Mouse (Mus musculus) lung, postnatal 36 days (tissue): ENCODE measurements around the gene Nde1.
"Not testable (repeated sequence)": the region's sequence is repeated elsewhere in the genome, so short reads cannot be mapped to it uniquely, and the experiment has no call there.

Experiments used
- DNase-seq: peaks from one replicate; pipeline ENCODE4 v3.0.0; 2022; ENCODE audit warnings: mixed read lengths

Nde1 gene

DNA sequence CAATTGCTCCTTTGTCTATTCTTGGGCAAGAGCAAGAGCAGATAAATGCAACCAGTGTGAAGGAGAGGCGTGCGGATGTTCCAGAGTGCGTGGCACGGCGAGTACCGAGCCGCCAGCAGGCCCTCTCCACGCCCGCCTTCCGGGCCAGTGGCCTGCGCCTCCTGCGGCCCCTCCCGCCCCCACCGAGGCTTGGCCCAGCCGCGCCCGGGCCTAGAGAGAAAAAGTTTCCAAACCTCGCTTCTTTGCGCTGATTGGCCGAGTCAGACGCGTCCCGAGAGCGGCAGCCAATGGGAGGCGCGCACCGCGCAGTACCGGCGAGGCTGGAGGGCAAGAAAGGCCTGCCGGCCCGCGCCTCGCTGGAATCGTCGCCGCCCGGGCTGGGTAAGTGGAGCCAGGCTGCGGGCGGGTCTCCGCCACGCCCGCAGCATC, at the start of gene Nde1, which contains the start of gene Marf1:
TSS of gene Nde1 (plus strand) at position 288 of the 429 bp plus-strand sequence.
TSS of gene Marf1 (minus strand) at position 364 of the 429 bp plus-strand sequence.
- DNase-seq: peak; percentile 96

DNA sequence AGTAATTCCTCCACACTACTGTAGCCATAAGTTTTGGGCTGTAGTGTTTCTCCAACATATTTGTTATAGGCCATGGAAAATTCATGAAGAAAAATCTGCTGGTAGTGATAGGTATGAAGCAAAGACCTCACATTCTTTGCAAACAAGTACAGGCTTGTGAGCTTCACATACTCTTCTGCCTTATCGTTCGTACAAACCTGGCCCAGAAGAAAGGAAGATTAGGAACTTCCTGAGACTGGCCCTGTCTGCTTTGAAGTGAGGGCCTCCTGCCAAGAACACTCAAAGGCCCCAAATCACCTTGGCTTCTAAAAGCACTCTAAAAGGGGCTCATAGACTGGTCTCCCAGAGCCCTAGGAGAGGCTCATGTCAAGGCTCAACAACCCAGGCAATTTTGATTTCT, 45.8 kb upstream of the Nde1 start:
- DNase-seq: no peak

DNA sequence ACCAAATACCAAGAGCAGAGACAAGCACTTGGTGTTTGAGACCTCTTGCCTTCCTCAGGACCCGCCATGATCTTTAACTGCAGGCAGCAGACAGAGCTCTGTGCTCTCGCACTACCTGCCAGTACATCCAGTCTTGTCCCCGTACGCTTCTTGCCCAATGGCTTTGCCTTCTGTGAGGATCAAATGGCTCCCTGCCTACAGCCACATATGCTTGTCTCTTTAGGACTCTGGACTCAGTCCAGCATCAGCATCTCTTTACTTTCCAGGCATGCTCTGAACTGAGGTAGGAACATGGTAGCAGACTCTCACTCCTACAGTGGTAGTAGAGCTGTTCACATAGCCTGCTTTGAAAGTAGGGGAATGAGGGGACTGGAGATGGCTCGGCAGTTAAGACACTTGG, 42.1 kb upstream of the Nde1 start:
- DNase-seq: no peak

DNA sequence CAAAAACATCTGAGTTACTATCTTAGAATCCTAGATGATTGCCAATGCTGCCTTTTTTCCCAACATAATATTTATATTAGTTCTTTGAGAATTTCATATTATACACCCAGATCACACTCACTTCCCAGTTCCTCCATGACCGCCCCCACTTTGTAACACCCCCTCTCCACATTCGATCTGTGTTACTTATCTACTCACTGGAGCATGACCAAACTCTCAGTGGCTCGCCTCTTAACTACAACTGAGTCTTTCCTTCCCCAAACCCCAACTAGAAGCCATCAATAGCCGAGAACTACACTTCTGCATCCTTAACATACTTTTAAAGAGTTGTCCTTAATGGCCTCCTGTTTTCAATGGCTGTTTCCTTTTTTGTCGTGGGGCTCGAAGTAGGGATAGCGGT, 41.5 kb upstream of the Nde1 start:
- DNase-seq: no peak

DNA sequence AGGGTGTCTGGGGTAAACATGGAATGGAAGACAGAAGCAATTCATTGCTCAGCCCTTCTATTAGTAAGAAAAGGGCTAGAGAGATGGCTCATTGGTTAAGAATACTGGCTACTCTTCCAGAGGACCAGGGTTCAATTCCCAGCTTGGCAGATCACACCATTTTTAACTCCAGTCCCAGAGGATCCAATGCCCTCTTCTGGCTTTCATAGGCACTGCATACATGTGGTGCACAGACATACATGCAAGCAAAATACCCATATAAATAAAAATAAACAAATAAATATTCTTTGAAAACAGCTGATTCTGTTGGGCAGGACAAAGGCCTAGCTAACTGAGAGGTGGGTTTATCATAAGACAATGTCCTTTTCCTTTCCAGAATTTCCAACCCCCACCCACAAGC, 40.5 kb upstream of the Nde1 start:
- DNase-seq: no peak

DNA sequence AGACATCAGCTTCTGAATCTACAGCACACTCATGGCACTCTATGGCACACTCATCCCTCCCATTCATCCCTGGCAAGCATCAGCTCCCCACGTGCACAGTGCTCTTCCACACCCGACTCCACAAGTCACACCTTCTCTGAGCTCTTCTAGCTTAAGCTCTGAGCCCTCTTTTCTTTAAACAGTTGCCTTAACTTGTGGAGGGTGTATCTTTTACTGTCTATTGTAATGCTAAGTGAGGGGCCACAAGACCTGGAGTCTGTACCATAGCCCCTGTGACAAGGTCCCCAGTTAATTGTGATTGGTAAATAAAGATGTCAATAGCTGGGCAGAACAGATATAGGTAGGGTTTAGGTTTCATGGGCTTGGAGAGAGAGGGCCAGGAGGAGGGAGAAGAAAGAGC, 39.2 kb upstream of the Nde1 start:
- no peak for DNase-seq

DNA sequence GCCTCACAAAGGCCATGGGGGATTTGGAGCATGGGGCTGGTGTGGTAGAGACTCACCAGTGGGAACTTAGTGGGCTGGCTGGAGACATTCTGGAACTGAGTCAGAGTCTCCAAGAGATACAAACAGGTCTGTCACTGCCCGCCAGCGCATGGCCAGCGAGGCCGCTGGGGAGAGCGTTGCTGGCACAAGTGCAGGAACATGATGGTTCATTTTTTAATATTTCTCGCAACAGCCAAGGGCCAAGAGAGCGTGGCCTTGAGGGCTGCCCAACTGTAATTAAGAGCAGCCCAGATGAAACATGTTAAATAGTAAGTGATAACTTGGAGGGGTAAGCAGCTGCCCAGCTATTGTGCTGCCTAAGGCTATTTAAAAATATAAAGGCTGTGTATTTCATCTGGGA, 38.4 kb upstream of the Nde1 start:
- peak; percentile 57 for DNase-seq

DNA sequence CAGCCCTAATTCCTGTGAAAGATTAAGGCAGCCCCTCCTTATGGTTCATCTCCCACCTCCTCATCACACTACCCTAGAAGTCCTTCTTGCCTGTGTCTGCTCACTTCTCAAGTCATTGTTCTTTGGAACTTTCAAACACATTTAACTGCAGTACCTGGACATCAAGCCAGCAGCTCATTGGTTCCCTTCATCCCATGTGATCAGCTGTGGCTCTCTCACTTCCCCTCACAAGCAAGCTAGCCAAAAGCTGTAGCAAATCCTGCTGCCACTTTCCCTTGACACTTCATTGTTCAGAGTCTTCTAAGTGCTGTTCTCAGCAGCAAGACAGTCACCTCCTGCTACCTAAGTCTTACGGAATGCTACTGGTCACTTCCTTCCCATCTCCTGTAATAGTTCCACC, 37.8 kb upstream of the Nde1 start:
- peak; percentile 20 for DNase-seq

DNA sequence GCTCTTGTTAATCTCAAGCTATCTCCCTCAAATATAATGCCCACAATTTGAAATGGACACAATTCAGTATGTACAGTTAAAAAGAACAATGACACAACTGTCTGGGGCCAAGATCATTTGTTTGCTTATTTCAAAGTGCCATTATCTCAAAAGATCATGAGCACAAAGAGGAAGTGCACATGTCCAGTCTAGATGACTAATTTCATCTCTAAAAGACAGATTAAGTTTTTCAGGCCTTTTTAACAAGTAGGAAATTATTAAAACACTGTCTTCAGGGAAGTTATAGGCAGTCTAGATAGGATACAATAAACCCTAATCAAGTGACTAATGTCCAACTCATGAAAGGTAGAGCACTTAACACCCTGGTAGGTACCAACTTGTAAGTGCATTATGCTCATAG, 34.1 kb upstream of the Nde1 start:
- DNase-seq: no peak

DNA sequence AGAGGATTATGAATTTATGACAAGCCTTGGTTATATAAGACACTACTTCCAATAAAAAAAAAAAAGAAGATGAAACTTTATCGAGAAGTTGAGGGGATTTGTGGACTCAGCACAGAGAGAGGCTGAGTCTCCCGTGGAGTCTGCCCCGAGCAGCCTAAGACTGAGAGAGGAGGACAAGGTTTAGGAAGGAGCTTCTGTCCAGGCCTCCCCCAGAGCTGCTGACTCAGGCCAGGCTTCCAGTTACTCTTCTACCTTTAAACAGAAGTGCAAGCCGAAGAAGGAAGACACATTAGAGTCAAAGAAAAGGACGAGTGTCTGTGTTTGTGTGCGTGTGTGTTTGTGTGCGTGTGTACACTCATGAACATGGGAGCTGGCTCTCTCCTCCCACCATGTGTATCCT, 32.3 kb upstream of the Nde1 start:
- DNase-seq: no peak

DNA sequence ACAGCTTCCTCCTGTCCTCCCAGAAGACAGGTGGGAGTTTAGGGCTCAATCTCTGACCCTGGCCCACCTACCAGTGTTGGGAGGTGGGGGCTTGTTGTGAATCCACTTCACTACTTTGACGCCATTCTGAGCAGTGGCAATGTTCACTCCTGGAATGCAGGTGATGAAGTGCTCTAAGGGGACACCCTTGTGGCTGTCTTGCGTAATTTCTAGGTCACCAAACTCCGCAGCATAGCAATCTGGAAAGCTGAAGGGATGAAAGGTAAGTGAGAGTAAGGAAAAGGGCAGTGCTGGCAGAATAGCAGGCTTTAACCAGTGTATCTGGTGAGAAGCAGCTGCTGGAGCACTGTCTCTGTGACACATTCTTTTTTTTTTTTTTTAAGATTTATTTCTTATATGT, 31.7 kb upstream of the Nde1 start:
- peak; percentile 44 for DNase-seq

DNA sequence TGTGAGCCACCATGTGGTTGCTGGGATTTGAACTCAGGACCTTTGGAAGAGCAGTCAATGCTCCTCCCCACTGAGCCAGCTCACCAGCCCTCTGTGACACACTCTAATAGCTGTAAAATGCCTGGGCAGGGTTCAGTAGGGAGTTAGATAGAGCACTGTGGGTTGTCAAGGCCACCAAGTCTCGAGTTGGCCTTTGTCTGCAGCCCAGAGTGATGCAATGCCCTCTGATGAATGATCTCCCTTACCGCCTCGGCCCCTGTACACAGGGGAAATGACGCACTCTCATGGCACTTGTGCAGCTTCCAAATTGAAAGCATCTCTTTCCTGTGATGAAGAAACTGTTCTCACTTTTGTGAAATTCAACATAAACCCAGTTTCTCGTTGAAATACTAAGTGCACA, 31.2 kb upstream of the Nde1 start:
- peak; percentile 30 for DNase-seq

DNA sequence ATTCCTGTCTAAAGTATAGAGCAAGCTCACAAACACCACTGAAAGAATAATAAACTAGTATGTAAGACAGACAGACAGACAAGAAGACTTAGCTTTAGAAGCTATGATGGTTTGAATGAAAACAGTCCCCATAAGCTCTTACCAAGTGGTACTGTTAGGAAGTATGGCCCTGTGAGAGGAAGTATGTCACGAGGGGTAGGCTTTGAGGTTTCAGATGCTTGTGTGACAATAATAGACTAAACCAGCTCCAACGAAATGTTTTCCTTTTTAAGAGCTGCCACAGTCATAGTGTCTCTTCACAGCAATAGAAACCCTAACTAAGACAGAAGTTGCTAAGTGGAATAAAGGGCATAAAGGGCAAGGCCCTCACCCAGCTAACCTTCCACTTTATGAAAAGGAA, 28.1 kb upstream of the Nde1 start:
- DNase-seq: peak; percentile 55

DNA sequence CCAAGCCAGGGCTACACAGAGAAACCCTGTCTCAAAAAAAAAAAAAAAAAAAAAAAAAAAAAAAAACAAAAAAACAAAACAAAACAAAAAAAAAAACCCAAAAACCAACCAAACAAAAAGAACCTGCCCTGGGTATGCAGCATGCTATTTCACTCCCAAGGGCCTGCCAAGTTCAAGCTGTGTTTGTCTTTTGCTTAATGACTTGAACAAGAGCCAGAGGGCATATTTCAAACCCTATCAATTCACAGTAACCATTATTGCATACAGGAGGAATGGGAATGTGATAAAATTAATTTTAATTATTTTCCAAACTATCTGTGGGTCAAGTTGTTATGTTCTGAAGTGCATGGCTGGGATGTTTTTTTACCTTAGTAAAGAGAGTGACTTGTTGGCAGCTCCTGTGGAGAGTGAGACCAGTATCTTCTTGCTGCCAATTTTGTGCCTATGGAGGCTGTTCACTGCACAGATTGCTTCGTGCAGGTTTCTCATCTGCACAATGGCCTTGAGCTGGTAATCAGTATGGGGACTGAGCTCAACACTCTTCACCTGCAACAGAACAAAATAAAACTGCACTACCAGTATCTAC, 25.0 kb upstream of the Nde1 start:
- peak; percentile 51 for DNase-seq

DNA sequence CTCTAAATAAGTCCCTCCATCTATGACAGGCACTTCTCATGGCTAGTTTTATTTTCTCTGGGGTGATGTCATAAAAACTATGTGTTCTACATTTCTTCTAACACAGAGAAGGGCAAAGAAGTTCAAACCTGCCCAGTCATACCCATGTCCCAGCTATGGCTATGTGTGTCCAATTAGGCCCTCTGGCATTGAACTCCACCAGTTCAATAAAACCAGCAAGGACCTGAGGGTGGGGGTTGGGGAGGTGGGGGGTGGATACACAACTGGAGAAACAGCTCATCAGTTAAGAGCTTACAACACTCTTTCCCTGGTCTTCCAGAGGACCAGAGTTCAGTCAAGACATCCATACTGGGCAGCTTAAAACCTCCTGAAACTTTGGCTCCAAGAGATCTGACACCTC, 24.0 kb upstream of the Nde1 start:
- no peak for DNase-seq

DNA sequence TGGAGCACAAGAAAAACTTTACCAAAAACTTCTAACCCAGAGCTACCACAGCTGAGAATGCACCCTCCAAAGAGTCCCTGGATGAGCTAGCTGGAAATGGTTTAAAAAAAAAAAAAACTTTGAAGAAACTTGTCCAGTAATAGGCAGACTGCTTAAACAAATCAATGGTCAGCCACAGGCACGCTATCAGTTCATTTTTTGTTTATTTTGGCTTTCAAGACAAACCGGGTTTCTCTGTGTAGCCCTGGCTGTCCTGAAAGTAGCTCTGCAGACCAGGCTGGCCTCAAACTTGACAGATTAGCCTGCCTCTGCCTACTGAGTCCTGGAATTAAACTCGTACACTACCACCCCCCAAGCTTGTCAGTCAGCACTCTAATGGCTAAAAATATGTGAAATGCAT, 19.8 kb upstream of the Nde1 start:
- DNase-seq: no peak

DNA sequence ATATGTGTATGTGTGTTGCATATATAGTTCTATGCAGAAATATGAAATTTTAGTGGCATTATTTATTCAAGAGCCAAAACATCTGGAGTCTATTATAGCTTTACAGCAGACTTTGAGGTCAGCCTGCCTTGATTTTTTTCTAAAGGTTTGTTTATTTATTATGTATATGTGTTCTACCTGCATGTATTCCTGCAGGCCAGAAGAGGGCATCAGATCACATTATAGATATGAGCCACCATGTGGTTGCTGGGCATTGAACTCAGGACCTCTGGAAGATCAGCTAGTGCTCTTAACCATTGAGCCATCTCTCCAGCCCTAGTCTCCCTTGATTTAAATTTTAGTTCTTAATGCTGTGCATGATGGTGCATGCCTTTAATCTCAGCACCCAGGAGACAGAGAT, 15.4 kb upstream of the Nde1 start:
- no peak for DNase-seq

DNA sequence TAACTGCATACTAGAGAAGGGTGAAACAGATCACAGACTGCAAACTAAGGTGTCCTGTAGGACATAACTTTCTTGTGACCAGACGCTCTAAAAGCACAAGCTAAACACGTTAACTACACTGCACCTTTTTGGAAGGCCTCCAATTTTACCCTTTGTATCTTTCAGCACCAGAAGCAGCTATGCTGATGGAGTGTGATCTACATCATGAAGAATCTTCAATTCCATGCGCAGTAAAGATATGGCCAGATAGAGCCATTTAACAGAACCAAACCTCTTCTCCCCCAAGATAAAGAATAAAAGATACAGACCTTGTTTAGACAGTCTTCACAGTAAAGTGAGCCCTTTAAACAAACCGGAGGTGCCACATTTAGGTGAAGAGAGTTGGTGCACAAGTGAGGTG, 11.4 kb upstream of the Nde1 start:
- DNase-seq: no peak

DNA sequence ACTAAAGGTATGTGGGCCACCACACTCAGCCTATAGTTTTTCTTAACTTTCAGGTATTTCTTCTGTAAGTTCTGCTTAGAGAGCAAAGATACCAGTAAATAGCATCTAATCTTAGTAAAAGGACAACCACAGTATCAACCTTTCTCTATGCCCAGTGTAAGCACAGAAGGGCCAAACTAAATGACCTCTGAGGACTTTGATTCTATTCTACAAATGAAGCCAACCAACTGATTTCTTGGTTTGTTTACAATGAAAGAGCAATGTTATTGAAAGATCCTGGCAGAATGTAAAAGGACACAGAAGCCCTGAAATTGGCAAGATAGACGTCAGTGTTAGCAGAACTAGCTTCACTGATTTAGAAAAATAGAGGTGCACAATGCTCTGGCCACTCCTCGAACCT, 7.4 kb upstream of the Nde1 start:
- DNase-seq: not testable (repeated sequence)

DNA sequence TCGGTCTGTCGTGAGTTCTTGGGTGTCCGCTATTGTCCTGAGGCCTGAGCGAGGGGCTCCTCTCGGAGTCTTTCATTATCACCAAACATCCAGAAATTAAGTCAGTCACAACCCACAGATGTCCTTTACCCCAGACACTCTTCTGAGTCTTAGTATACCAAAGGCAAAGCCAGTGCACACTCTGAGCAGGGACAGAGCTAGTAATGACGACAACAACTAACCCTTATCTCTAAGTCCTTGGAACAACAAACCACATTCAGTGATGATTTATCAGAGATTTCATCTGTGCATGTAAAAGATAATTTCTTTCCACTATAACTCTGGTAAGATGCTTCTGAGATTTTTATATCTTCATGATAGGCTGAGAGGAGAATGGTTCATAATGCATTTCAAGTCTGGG, 6.8 kb upstream of the Nde1 start:
- no peak for DNase-seq

DNA sequence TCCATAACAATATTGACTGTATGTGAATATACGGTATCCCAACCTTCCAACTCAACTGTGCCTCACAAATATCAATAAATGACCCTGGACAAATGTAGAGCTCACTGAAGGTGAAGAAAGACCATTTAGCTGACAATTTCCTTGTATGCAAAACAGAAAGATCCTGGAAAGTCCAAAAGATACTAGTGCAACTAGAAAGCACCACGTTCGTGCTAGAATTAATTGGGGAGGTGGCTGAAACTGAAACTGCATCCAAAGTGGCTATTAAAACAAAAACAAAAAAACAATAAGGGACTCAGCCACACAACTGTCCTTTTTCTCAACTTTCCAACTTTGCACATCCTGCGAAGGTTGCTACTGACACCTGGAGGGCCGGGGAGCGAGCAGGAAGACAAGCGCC, 4.5 kb upstream of the Nde1 start:
- DNase-seq: no peak

DNA sequence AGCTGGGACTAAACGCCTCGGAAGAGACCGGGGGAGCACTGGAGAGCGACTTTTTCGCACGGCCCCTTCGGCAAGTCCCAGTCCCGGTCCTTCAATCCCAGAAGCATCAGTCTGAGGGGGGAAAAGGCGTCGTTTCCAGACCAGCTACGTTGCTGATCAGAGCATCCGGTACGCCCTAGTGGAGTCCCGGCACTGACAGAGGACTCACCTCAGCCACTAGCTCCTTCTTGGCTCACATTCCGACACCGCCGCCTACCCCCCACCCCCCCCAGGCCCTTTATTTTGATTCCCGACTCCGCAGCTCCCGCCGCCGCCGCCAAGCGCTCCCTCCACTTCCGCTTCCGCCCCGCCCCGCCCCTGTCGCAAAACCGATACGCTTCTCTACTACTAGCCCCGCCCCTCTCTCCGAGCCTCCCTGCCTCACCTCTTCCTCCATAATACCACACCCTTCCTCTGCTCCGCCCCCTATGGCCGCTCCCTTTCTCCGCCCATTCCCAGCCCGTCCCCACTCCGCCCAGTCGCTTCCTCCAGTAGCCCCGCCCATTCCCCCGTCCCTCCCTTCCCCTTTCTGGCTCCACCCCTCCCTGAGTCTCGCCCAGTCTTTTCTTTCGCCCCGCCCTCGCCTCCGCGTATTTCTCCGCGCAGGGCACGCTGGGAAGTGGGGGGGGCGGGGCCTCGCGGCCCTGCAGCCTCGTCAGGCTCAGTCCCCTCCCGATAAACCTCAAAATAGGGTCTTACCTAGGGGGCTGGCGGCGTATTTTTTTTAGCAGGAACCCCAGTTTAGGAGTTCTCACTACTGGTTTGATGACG, 3.9 kb upstream of the Nde1 start:
- DNase-seq: peak; percentile 100

DNA sequence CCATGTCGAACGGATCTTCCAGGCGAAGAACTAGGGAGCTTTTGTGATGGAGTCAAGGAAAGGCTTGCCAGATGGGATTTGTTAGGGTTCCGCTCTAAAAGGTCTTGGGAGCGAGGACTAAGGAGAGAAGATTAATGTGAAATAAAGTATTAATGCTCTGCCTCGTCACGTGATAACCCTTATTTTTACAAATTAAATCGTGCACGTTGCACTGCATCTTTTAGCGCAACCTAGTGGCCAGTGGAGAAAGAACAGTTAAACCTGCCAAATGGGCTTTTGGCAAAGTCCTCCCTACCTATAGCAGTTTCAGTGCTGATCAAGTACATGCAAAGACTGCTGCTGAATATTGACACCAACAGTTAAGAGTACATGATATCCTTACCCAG, 3.3 kb upstream of the Nde1 start:
- peak; percentile 92 for DNase-seq

DNA sequence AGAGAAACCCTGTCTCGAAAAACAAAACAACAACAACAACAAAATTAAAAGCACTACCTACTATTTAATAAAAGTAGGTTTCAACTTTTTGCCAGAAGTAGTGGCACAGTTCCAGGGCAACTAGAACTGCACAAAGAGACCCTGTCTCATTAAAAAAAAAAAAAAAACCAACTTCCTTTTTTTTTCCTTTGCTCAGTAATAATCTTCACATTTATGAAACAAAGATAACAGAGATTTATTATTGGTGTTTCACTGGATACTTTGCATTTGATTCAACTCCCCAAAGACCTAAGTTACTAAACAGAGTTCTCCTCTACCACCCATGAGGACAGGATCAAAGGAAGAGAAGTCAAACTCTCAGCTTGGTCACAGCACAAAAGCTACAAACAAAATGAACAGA, 2.1 kb upstream of the Nde1 start:
- DNase-seq: no peak

DNA sequence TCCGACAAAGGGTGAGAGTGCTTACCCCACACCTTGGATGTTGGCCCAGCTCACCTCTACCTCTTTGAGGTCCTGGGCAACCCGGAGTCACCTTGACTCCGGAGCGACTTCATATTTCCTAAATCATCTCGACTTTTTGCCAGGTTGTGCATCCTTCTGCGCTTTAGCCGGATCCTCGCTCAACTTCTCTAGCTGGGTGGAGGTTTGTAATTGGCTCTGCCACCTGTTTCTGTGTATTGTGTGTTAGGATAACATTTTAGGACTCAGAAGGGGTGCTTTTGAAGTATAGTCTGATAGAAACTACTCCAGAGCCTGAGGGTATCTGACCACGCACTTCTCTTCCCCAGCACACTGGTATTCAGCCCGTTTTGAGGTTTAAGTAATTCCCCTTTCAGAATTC, 656 bp downstream of the Nde1 start:
- DNase-seq: no peak
